Mouse (Mus musculus) gastrocnemius, postnatal 10 days (tissue): ENCODE measurements around the gene Ssna1. TPM values are rescaled to one million over a fixed set of nuclear protein-coding genes. Genes with fewer than 3 reads are reported as not detected.
"Not testable (repeated sequence)": the region's sequence is repeated elsewhere in the genome, so short reads cannot be mapped to it uniquely, and the experiment has no call there.

Experiments
- DNase-seq: peaks from one replicate; pipeline ENCODE4 v3.0.0; 2021; ENCODE audit warnings: mixed read lengths
- total RNA-seq, 2 experiments: library from RNA; stranded (reverse); gene quantifications; 2 replicates each; pipeline ENCODE4 v1.2.3; 2021

Gene Ssna1
- total RNA-seq, 2 experiments from 2014 or later, result 39.5 to 40.3 TPM

DNA sequence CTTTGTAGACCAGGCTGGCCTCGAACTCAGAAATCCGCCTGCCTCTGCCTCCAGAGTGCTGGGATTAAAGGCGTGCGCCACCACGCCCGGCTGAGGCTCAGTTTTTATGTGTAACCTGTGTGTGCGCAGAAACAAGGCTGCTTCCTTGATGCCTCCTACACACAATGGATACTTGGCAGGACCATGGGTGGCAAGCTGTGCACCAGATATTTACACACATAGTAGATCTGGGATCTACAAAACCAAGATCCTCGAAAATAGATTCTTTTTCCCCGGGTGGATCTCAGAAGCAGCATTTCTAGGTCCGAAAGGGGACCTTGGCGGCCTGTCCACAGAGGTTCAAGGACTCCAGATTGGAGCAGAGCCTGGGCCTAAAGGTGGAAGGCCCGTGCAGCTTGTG lies 10.4 kb downstream of the Ssna1 start:
- DNase-seq, result no peak

DNA sequence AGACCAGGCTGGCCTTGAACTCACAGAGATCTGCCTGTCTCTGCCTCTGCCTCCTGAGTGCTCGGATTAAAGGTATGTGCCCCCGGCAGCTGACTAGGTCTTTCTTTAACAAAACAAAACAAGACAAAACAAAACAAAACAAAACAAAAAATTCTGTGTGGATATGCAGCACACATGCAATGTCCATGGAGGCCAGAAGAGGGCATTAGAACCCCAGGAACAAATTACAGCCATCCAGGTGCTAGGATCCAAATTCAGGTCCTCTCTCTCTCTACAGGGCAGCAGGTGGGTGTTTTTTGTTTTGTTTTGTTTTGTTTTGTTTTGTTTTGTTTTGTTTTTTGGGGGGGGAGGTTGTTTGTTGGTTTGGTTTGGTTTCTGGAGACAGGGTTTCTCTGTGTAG lies 13.4 kb downstream of the Ssna1 start:
- no peak for DNase-seq

- not testable (repeated sequence) for DNase-seq
These were observed 15.0 kb downstream of the Ssna1 start for GRCm38 (mm10) chr2:25257250-25257649.

- DNase-seq, result not testable (repeated sequence)
These were observed 15.7 kb downstream of the Ssna1 start for GRCm38 (mm10) chr2:25256443-25257109.

GRCm38 (mm10) chr2:25255284-25255779 lies 16.9 kb downstream of the Ssna1 start, which contains the start of gene Tmem203:
TSS of gene Tmem203 (plus strand) at chr2:25255439.
- DNase-seq, result peak; percentile 88

GRCm38 (mm10) chr2:25252331-25252730 lies 19.9 kb downstream of the Ssna1 start:
- no peak for DNase-seq

DNA sequence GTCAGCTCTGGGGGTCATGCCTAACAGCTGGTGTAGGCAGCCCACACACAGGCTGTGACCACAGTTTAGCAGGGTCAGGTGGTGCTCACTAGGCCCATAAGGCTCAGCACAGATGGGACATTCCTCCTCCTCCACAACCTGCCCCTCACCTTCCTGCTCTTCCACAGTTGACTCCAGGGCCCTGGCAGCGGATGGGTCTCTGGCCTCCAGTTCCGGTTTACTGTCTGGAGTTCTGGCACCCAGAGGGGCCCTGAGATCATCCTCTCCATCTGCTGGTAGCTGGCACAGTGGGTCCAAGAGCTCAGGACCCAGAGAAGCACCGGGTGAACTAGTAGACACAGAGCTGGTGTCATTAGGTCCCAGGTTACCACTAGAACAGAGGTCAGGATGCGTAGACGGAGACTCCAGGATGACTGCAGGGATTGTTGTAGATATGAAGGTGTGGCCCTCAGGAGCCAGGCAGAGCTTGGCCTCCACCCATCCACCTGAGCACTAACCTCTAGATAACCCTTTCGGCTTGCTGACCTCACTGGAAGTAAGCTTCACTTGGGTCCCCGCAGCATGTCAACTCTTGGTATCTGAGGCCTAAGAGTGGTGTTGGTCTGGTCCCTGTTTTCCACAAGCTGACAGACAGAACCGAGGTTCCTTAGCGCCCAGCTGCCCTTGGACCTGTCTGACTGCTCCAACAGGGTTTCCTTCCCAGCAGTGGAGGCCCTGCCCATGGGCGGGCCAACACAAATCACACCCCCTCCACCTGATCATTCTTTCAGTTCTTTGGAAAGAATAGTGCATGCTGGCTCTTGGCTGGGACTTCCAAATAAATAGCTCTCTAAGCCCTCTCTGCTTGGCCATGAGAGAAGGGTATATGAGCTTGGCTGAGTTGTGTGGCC lies 25.8 kb downstream of the Ssna1 start, which contains the start of gene AL732309.1:
TSS of gene AL732309.1 (minus strand) at position 681 of the 890 bp plus-strand sequence.
- DNase-seq, result no peak

- DNase-seq, result no peak
These were observed 28.1 kb downstream of the Ssna1 start for GRCm38 (mm10) chr2:25244144-25244543.

GRCm38 (mm10) chr2:25243342-25243741 lies 28.9 kb downstream of the Ssna1 start:
- no peak for DNase-seq

- DNase-seq, result no peak
These were observed 30.1 kb downstream of the Ssna1 start, which contains the start of the genes Rnf208 and Cysrt1 for GRCm38 (mm10) chr2:25242101-25242506. TSS of gene Rnf208 (plus strand) at chr2:25242255. TSS of gene Cysrt1 (minus strand) at chr2:25242452.

- no peak for DNase-seq
These were observed 30.8 kb downstream of the Ssna1 start for GRCm38 (mm10) chr2:25241438-25241775.

GRCm38 (mm10) chr2:25240723-25241437 lies 31.4 kb downstream of the Ssna1 start:
- DNase-seq, result peak; percentile 50

- no peak for DNase-seq
These were observed 31.9 kb downstream of the Ssna1 start for GRCm38 (mm10) chr2:25240310-25240709.

- DNase-seq, result no peak
These were observed 32.5 kb downstream of the Ssna1 start for GRCm38 (mm10) chr2:25239766-25240165.

GRCm38 (mm10) chr2:25238106-25238505 lies 34.1 kb downstream of the Ssna1 start:
- no peak for DNase-seq

- no peak for DNase-seq
These were observed 34.7 kb downstream of the Ssna1 start for GRCm38 (mm10) chr2:25237522-25237921.

DNA sequence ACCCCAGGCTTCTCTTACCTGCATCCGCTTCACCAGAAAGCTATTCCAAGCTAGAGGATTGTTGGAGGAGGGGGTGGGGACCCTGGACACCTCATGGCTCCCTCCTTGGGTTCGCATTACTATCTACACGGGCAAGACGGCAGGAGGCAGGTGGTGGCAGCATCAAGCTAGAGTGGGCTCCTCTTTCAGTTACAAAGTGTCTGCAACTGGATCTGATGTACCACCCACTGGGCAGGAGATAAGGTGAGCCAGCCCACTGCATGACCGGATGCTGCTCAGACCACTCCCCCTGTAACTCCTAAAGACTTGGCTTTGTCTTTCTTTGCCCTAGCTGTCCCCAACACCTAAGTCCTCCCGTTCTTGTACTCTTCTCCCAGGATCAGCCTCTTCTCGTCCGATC lies 35.6 kb downstream of the Ssna1 start, which contains the start of gene Rnf224:
TSS of gene Rnf224 (minus strand) at position 174 of the 400 bp plus-strand sequence.
- DNase-seq, result no peak

DNA sequence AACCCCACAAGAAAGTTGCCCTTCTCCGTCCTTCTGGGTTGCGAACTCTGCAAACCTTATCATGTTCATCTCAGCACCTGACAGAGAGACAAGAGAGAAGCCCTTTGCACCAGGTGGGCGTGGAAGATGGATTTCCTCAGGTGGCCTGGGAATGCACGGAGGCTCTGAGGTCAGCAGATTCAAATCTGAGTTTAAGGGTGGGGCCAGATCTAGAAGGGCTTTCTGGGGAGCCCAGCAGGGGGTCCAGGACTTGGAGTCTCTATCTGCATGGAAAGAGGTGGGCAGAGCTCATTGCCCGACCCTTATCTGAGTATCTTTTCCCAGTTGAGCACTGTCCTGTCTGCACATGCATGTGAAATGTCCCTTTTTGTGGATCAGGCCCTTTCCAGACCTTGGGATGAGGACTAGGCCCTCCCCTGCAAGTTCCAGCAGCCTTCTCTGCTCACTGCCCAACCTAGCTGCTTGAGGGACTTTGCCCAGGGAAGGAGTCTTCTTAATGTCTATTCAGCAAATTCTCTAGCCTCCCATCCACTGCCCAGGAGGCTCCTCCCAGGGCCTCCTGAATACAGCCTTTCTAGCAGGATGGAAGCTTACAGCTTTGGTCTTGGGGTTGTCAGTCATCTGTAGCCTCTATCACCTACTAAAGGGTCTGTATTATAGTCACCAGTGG lies 37.6 kb downstream of the Ssna1 start:
- no peak for DNase-seq

GRCm38 (mm10) chr2:25234050-25234449 lies 38.2 kb downstream of the Ssna1 start, which contains the start of gene Slc34a3:
TSS of gene Slc34a3 (minus strand) at chr2:25234364.
- no peak for DNase-seq

DNA sequence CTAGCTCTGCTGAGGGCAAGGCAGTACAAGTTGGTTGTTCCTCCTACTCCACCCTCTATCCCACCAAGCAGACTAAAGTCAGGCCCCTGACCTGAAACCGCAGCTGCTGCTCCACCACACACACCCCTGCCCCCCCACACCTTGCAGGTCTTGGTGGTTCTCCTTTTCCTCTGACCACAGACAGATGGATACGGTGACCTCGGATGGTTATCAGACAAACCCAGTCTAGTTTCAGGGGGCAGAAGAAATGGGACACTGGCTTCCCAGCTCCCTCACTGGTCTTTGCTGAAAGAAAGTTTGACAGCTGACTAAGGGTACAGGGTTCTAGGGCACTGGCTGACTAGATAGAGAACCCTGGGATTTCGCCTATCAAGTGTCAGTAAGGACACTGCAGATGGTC lies 38.8 kb downstream of the Ssna1 start:
- DNase-seq, result no peak

DNA sequence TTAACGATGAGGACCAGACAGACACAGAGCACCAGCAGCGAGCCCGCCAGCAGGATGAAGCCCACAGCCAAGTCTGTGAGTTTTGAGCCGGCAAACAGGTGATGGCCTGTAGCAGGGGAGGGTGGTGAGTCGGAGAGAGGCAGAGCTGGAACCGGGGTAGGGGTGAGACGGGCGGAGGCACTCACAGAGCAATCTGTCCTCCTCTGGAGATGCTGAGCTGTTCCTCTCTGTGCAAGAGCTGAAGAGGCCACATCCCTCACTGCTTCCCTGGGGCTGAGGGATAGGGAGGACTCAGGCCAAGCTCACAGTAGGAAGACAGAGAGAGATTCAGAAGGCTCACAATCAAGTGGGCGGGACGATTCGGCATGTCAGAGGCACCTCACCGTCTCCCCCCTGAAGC lies 41.2 kb downstream of the Ssna1 start:
- no peak for DNase-seq

- DNase-seq, result no peak
These were observed 41.7 kb downstream of the Ssna1 start for GRCm38 (mm10) chr2:25230581-25230980.
